Mouse (Mus musculus): Measurements from ENCODE around the gene Ankrd28.
"Not testable (repeated sequence)": the region's sequence is repeated elsewhere in the genome, so short reads cannot be mapped to it uniquely, and the experiment has no call there.

Gene Ankrd28

GRCm38 (mm10) chr14:31790797-31791196 is 39.7 kb downstream of the Ankrd28 start:
- DNase-seq = no peak

- DNase-seq = no peak
Observed at GRCm38 (mm10) chr14:31786906-31787305, 43.5 kb downstream of the Ankrd28 start.

- DNase-seq = no peak
Observed at GRCm38 (mm10) chr14:31785681-31786080, 44.8 kb downstream of the Ankrd28 start.

GRCm38 (mm10) chr14:31784975-31785374 is 45.5 kb downstream of the Ankrd28 start:
- no peak for DNase-seq

- DNase-seq = peak; percentile 57
Observed at GRCm38 (mm10) chr14:31781309-31782049, 49.0 kb downstream of the Ankrd28 start.

- no peak for DNase-seq
Observed at GRCm38 (mm10) chr14:31780412-31781233, 49.8 kb downstream of the Ankrd28 start.

GRCm38 (mm10) chr14:31773518-31773917 is 56.9 kb downstream of the Ankrd28 start:
- DNase-seq = no peak

- DNase-seq = no peak
Observed at GRCm38 (mm10) chr14:31772251-31772650, 58.2 kb downstream of the Ankrd28 start.

- no peak for DNase-seq
Observed at GRCm38 (mm10) chr14:31768531-31768930, 61.9 kb downstream of the Ankrd28 start.

- no peak for DNase-seq
Observed at GRCm38 (mm10) chr14:31764083-31764482, 66.4 kb downstream of the Ankrd28 start.

GRCm38 (mm10) chr14:31761727-31762126 is 68.7 kb downstream of the Ankrd28 start:
- no peak for DNase-seq

- DNase-seq = no peak
Observed at GRCm38 (mm10) chr14:31759195-31759594, 71.3 kb downstream of the Ankrd28 start.

GRCm38 (mm10) chr14:31758410-31758809 is 72.0 kb downstream of the Ankrd28 start:
- DNase-seq = not testable (repeated sequence)

GRCm38 (mm10) chr14:31748239-31748873 is 82.1 kb downstream of the Ankrd28 start:
- no peak for DNase-seq

GRCm38 (mm10) chr14:31742523-31742922 is 87.9 kb downstream of the Ankrd28 start:
- DNase-seq = no peak

GRCm38 (mm10) chr14:31734811-31735210 is 95.6 kb downstream of the Ankrd28 start:
- no peak for DNase-seq

GRCm38 (mm10) chr14:31727522-31727921 is 102.9 kb downstream of the Ankrd28 start:
- DNase-seq = no peak

GRCm38 (mm10) chr14:31722746-31723145 is 107.7 kb downstream of the Ankrd28 start:
- no peak for DNase-seq

- no peak for DNase-seq
Observed at GRCm38 (mm10) chr14:31721256-31721655, 109.2 kb downstream of the Ankrd28 start.

GRCm38 (mm10) chr14:31718332-31718731 is 112.1 kb downstream of the Ankrd28 start:
- no peak for DNase-seq

GRCm38 (mm10) chr14:31717360-31717759 is 113.1 kb downstream of the Ankrd28 start:
- no peak for DNase-seq

- DNase-seq = no peak
Observed at GRCm38 (mm10) chr14:31715669-31716068, 114.8 kb downstream of the Ankrd28 start.

GRCm38 (mm10) chr14:31709343-31709742 is 121.1 kb downstream of the Ankrd28 start:
- no peak for DNase-seq

- DNase-seq = no peak
Observed at GRCm38 (mm10) chr14:31700376-31700775, 130.1 kb downstream of the Ankrd28 start.

All from cerebellum, adult 11-12 months (tissue).